Mouse (Mus musculus): ENCODE measurements around the gene Gm525.

Gene Gm525

DNA sequence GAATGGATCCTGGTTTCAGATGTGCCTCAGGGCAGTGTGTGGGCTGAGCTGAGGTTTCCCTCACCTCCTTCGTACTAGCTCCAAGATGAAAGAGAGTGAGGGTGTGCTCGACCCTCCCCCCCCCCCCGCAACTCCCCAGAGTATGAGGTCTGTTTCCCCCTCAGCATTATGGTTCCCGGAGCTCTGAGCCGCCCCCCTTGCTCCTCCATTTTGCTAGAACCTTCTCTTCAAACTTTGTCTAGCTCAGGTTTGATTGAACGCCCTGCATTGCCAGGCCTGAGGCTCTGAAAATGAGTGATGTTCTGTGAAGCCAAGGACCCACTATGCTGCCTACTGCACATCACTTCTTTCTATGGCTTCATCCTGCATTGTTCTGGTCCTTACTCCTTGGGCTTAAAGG is 25.3 kb downstream of the Gm525 start:
- no peak for DNase-seq

- DNase-seq = peak; percentile 85
These were observed 26.8 kb downstream of the Gm525 start for GRCm38 (mm10) chr11:89100403-89100802.

DNA sequence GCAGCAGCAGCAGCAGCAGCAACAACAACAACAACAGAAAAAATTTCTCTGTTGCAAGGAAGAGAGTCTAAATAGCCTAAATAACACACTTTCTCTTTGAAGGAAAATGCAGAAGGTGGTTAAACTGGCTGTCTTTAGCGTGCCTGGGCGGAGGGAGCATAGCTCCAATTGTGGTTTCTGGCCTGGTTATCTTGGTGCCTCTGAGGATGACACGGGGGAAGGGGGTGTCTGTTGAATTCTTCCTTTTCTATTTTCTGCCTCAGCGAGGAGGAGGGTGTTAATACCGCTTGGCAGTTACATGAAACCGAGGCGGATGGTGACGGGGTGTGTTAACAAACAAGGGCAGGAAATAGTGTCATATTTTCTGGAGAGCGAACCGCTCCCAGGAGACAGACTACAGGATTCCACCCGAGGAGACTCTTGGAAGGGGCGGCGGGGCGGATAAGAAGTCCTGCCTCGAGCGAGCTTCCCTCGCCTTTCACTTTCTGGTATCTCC is 27.2 kb downstream of the Gm525 start:
- DNase-seq = peak; percentile 51

DNA sequence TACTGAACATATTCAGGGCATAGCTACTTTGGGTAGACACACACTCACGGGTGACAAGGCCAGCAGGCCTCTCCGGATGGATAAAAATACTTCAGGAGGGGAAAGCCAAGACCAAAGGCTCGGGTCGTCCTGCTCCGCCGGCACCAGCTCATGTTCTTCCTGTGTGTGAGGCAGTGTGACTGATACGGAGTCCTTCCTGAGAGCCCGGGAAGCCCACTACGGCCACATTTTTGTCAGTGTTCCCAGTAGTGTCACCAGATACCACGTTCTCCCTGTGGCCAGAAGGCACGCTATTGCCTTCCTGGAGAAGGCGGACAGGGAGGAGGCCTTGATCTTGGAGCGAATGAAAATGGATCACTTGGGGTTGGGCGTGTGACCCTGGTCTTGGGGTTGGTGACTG is 29.5 kb downstream of the Gm525 start:
- peak; percentile 16 for DNase-seq

DNA sequence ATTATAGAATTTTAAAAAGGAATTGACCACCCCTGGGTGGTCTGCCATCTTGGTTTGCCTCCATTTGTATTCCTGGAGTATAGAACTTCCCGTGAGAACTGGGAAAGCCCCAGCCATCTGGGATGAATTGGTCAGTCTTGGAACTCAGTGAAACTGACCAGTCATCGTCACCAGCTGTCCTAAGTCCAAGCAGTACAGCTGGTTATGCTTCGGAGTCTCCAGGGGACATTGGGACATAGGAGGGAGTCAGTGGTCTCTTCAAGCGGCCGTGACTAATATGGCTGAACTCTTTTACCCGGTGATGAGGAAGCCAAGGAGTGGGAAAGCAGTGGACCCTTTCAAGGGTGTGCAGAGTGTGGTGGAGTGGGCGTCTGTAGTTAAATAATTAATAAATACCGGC is 31.6 kb downstream of the Gm525 start:
- no peak for DNase-seq

- no peak for DNase-seq
These were observed 32.2 kb downstream of the Gm525 start for GRCm38 (mm10) chr11:89105823-89106222.

DNA sequence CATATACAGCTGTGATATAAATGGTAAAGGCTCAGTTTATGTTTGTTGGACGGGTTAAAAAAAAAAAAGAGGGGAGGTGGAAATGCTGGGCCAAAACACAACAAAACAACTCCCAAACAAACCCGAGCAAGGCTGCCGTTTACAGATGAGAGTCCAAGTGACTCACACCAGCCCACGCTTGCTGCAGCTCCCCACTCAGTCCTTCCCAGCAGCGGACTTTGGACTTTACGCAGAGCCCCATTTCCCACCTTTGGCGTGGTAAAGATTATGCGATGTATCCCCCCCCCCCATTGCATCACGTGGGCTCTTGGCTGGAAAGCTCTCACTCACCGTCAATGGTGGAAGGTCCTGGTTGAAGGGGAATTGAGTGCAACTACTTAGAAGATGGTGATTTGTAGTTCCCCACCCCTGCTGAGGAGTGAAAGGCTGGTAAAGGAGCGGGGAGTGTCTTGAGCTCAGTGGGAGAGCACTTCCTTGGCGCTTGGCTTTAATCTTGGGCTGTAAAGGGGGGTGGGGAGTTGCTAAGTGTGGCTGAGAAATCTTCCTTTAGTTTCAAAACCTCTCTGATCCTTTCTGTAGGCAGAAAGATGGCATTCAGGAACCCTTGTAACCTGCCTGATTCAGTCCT is 33.7 kb downstream of the Gm525 start:
- DNase-seq = no peak

- DNase-seq = peak; percentile 26
These were observed 50.8 kb downstream of the Gm525 start for GRCm38 (mm10) chr11:89124411-89124810.

GRCm38 (mm10) chr11:89130856-89131255 is 57.2 kb downstream of the Gm525 start:
- DNase-seq = no peak

DNA sequence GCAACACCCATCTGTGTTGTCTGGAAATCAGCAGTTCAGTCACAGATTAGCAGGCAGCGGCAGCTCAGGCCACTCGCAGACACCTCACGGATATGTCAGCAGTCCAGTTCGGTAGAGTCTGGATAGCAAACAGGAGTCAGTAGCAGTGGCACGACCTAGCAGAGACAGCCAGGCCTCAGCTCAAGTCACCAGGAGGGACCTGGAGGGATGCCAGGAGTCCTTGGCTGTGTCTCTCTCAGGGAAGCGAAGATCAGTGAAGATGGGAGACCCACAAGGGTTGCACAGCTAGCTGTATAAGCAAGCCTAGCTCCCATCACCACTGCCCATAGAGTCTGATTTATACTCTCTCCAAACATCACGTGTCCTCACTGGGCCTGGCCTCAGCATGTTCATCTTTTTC is 58.8 kb downstream of the Gm525 start:
- no peak for DNase-seq

GRCm38 (mm10) chr11:89134211-89134610 is 60.6 kb downstream of the Gm525 start:
- DNase-seq = no peak

GRCm38 (mm10) chr11:89137915-89138314 is 64.3 kb downstream of the Gm525 start:
- DNase-seq = no peak
